Mouse (Mus musculus) embryonic stem cell, embryonic (primary cell): ENCODE data around the gene S1pr2.

ENCODE experiments used
- CTCF ChIA-PET, 4 experiments: fragments of 300-600 bp in 2 of 4; fragments of 350-600 bp in 2 of 4; sonication (Branson Sonifier 250); formaldehyde crosslinking; loops; one replicate each; lab custom pipeline; 2022; ENCODE audit warnings: inconsistent platforms in 2 of 4; lab: Charles Lee
- POLR2A ChIA-PET, 4 experiments: fragments of 300-600 bp in 2 of 4; fragments of 350-600 bp in 2 of 4; sonication (Branson Sonifier 250); formaldehyde crosslinking; loops; one replicate each; lab custom pipeline; 2022; ENCODE audit warnings: antibody characterized with exemption in 4 of 4, inconsistent platforms in 1 of 4; lab: Charles Lee

S1pr2 gene

GRCm38 (mm10) chr9:20916160-20916559 lies 60.4 kb downstream of the S1pr2 start:
- ChIA-PET CTCF (interaction anchor here in 2 of 4 experiments (0.6 to 1.8 kb wide), 11 partner anchors 11 to 377 kb away, joined by 3 to 6 read pairs (median 4); partner anchors contain the start of gene S1pr2 (in 1 of the 2)), POLR2A (interaction anchor here (0.5 to 15.1 kb wide), 28 partner anchors 8 to 455 kb away, joined by 3 to 235 read pairs (median 4); partner anchors contain the start of genes Eif3g (in 3 of the 4), Fdx1l (in 1 of the 4) and Gm49373 (in 1 of the 4))
